Mouse (Mus musculus): ENCODE data around the gene Plppr4.

Gene Plppr4

GRCm38 (mm10) chr3:117360528-117360927 is at the start of gene Plppr4:
Gene Plppr4, minus strand, starts transcription at chr3:117360876.
- DNase-seq = peak; percentile 7

DNA sequence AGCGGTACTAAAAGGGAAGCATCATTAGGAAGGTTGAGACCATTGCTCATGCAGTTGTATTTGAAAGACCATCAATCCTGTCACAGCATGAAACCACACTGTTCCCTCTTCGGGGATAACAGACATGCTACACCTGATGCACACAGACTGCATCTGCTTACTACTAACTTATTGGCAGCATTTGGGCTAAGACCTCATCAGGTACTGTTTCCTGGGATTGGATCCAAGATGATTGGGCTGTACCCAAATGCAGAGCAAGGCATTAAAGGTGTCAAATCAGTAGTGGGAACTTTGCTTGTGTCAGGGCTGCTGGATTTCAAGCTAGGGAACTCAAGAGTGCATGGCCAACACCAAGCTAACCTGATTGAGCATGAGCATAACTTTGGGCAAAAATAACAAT is 45.1 kb upstream of the Plppr4 start:
- no peak for DNase-seq

GRCm38 (mm10) chr3:117403740-117404139 is 43.1 kb upstream of the Plppr4 start:
- no peak for DNase-seq

GRCm38 (mm10) chr3:117366041-117366440 is 5.4 kb upstream of the Plppr4 start:
- no peak for DNase-seq

GRCm38 (mm10) chr3:117359686-117360521 is 772 bp downstream of the Plppr4 start:
- peak; percentile 79 for DNase-seq

GRCm38 (mm10) chr3:117358981-117359628 is 1.6 kb downstream of the Plppr4 start:
- DNase-seq = no peak

DNA sequence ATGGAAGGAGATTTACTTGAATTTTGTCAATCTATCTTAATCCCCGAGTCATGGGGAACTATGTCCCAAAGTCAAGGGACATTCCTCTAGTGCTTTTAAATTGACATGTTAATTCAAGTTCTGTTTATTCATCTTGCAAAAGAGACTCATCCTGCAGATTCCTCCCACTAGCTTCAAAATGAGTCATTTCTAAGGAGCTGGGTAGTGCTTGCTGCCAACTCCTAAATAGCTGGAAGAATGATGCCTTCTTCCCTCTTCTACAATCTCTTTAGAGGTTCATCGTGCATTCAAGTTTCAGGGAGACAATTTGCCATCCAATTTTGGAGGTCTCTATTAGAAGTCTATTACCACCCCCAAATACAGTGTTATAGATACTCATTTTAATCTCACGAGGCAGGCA is 3.3 kb downstream of the Plppr4 start:
- no peak for DNase-seq

DNA sequence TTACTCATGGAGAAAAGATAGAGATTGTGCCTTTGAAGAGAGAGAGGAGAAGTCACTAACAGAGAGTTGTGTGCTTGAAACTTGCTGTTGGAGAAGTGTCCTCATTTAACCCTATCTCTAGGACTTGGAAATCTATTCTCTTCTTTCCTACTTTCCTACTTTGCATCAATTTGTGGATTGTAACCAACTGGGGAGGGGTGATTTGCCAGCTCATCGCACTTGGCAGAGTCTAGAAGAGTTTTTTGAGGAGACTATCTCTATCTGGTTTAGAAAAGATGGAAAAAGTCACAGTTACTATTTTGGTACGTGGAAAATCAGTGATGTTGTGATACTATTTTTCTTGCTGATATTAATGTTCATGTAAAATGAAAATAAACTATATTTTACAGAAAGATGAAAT is 6.7 kb downstream of the Plppr4 start:
- no peak for DNase-seq

GRCm38 (mm10) chr3:117346351-117346750 is 14.3 kb downstream of the Plppr4 start:
- no peak for DNase-seq

- DNase-seq = no peak
Measured at GRCm38 (mm10) chr3:117331502-117331901, 29.2 kb downstream of the Plppr4 start.

GRCm38 (mm10) chr3:117329485-117329884 is 31.2 kb downstream of the Plppr4 start:
- DNase-seq = no peak

DNA sequence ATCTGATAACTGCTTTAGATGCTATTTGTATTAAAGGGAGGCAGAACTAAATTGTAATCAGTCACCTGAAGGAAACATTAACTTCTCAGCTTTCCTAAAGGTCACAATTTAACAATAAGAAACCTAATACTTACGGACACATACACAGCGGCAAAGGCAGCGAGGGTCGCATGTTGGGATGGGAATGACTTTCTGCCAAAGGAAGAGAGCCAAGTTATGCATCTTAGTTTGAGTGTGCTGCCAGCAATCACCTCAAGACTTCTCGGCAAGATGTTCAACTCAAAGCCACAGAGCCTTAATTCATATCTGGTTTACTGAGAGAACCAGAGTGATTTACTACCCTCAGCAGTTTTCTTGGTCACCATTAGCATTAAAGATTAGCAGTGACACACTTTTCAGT is 34.1 kb downstream of the Plppr4 start:
- DNase-seq = no peak

- no peak for DNase-seq
Measured at GRCm38 (mm10) chr3:117319671-117320070, 41.0 kb downstream of the Plppr4 start.

DNA sequence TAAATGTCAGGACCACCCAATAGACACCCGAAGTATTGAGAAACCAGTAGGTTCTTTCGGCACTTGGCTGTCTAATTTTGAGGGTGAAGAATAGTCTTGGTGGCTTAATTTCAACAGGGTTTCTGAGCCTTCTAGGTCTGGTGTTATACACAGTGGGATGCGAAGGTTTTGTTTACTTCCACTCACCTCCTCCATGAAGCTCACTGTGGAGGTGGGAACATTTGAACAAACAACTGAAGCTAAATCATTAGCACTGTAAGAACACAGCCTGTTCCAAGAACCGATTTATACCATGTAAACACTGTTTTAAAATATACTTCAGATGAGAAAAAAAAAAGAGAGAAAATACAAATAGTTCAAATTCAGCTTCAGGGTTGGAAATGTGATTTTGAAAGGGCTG is 47.3 kb downstream of the Plppr4 start:
- DNase-seq = no peak

- no peak for DNase-seq
Measured at GRCm38 (mm10) chr3:117312097-117312496, 48.6 kb downstream of the Plppr4 start.

DNA sequence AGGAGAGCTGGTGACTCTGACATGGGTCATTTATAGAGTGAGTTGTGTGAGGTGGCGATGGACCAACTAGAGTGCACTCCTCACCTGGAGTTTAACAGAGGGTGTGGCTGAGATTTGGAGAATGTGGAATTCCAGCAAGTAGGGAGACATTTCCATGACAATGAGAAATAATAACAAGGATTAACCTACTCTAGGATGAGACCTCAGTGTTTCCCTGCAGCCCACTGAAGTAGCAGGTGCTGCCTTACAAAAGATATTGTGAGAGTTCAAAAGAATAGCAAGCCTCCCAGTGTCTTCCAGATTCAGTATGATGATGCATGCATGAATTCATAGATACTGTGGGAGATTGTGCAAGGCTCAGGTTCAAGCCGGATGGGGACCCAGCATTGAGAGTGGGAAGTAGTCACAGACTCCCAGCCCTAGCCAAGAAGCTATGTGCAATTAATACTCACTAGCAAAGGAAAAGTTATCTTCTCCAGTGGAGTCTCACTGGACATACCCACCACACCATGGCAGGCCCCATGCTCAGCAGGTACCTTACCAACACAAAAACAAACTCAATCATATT is 49.8 kb downstream of the Plppr4 start:
- DNase-seq = no peak

GRCm38 (mm10) chr3:117309580-117309910 is 51.1 kb downstream of the Plppr4 start:
- no peak for DNase-seq

DNA sequence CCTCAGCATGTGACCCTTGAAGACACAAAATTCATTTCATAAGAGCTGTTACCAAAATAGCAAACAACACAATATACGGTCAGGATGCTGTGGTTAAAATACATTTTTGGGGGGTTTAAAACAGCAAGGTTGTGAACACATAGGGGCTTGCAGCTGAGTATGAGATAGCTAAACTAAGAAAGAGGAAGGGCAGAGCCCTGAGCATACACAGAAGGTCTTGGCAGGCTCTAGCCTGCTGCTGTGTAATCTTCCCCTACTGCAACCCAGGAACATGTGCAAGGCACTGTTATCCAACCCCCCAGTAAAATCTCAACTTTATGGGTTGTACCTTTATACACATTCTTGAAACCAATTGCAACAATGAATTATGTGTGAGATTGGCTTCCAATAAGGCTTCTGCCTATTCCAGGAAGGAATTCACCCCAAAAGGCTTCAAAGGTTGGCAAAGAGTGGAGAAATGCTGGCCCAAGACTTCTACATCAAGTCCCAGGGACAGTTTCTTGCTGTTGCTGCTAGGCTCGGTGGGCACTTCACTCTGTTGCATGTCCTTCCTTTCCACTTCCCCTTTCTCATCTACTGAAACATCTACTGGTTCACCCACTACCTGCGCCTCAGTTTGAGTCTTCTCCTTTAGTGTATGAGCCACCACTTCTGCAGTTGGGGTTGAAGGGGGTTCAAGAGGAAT is 51.6 kb downstream of the Plppr4 start:
- DNase-seq = no peak

GRCm38 (mm10) chr3:117307555-117307954 is 53.1 kb downstream of the Plppr4 start:
- DNase-seq = no peak

- DNase-seq = no peak
Measured at GRCm38 (mm10) chr3:117304037-117304436, 56.6 kb downstream of the Plppr4 start.

DNA sequence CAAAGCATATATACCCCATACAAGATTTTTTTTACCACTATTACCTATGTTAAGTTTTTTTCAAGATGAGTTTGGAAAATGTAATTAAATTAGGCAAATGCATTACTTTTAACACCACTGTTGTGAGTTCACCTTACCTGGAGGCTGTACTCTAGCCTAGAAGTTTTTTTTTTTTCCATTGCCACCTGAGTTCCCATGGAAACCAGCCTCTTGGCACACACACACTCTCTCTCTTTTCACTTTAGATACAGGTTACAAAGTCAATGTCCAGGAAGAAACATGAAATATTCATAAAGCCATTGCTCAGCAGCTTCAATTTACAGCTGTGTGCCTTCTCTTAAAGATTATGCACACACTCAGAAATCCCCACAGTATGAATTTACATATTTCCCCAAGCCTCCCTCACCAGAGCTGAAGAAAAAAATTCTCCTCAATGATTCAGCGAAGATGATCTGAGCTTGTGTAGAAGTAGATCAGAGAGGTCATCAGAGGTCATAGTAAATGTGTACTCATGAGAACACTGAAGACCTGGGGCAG is 59.9 kb downstream of the Plppr4 start:
- no peak for DNase-seq

DNA sequence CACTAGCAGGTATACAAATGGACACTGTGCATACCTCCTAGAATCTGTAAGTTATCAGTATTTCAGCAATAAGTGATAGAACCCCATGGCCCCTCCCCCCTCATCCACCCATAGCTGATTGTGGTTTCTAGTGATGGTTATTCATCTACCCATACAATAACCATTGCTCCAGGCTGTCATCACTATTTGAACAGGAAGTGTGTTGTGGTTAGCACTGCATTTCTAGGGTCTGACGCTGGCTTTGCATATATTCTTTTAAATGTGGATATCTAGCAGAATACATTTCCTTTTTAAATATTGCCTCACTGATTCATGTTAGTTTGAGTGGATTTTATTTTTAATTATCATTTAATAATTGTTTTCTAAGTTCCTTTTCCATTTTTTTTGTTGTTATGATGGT is 62.9 kb downstream of the Plppr4 start:
- DNase-seq = no peak

DNA sequence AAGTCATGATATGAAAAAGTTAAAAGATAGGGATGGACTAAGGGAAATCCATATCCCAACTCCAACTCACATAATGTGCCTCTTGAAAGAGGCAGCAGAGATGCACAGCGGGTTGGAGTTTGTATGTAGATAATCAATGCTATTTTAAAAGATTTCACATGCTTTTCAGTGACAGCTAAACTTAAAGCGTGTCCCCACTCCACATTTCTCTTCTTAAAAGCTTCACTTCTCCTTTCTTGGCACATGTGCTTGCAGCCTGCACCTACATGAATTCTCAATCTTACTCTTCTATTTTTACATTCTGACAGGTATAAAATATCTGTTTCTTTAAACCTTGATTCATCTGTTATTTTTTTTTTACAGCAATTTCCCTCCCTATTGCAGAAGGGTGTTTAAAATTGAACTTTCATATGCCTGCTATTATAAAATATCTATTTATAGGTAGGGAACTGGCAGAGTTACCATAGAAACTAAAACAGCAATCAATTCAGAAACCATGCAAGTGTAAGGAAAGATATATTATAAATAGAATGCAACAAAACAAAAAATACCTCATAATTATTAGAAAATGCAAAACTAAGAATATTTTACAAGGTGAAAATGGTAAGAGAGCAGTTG is 66.3 kb downstream of the Plppr4 start:
- no peak for DNase-seq

All from embryo, embryonic 11 days (tissue).